In the genomic region with DNA sequence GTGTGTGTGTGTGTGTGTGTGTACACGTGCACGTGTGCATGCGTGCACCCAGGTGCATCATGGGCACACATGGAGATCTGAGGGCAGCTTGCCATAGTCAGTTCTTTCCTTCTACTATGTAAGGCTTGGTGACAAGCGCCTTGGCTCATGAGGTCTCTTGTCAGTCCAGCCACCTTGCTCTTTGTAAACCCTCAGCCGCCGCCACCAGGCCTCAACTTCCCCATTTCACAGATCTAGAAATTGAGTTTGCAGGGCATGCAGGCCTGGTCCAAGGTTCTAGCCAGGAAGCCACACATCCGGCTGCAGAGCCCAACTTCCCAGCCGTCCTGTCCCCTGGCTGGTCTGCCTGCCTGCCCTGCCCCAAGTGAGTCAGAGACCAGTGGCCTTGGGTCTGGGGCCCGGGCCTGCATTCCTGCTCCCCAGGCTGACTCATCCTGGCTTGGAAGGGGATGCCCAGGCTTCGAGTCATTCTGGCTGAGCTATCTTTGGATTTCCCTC, we compare ENCODE assay signal across 11 mouse cellular contexts. TPM values are rescaled to one million over a fixed set of nuclear protein-coding genes. Genes with fewer than 3 reads are reported as not detected.
DNase-seq lines count a peak whose midpoint lies in the region; ATAC-seq lines count a peak whose summit lies in the region.
"Had no signal": no experiment of that assay in that cellular context is flagged by ENCODE, and none has a peak within 500 bp of the region (broad histone marks: within the 10 kb centered on the region; RNA-seq: fewer than 3 reads in every experiment).

No protein-coding gene starts in this region.

- H3K27me3 ChIP-seq in midbrain, embryonic 14.5 days (ENCODE audit: control insufficient read depth, insufficient read depth, low read length), result no peaks in the 10 kb centered on the region

- H3K79me2 ChIP-seq in macrophage (ENCODE audit: inconsistent target), result peaks cover 65% of the 10 kb centered on the region

- H3K27ac ChIP-seq in macrophage, result peak overlapping the region; percentile 98
- no peak overlapping the region for H3K27ac ChIP-seq in midbrain, embryonic 14.5 days (replicated peaks; ENCODE audit: low read depth, low read length)
- H3K27ac ChIP-seq: midbrain, embryonic 12.5 days had no signal

- H3K9me3 ChIP-seq in midbrain, embryonic 14.5 days (ENCODE audit: control insufficient read depth, low read length), result no peaks in the 10 kb centered on the region
- H3K9me3 ChIP-seq: midbrain, embryonic 12.5 days had no signal

- ATAC-seq in midbrain, embryonic 14.5 days (ENCODE audit: low FRiP score, low TSS enrichment), result no peak

- no peak overlapping the region for H3K4me3 ChIP-seq in macrophage (ENCODE audit: inconsistent target)
- no peak overlapping the region for H3K4me3 ChIP-seq in midbrain, embryonic 14.5 days (replicated peaks; ENCODE audit: low read depth, low read length)
- H3K4me3 ChIP-seq: midbrain, embryonic 12.5 days had no signal

- peak; percentile 34 for DNase-seq in lung, postnatal 36 days
- DNase-seq in lung, postnatal 14 days, result no peak
- peak; percentile 53 to 73 for DNase-seq in adrenal gland, adult 18-20 months (ENCODE audit: low spot score in 2 of 2)
- peak; percentile 68 for DNase-seq in gastrocnemius, postnatal 25 days
- no peak for DNase-seq in frontal cortex, postnatal 10 days (ENCODE audit: low spot score in 2 of 2)
- DNase-seq in midbrain, embryonic 14.5 days, result no peak
- DNase-seq in left cerebral cortex, postnatal 10 days (ENCODE audit: extremely low spot score in 1 of 2, low spot score in 2 of 2), result no peak

- H3K36me3 ChIP-seq in macrophage (ENCODE audit: inconsistent target), result peaks cover 5% of the 10 kb centered on the region; the same call in 1 of the 2 replicates
- H3K36me3 ChIP-seq in midbrain, embryonic 14.5 days (ENCODE audit: control insufficient read depth, insufficient read depth, low read length), result no peaks in the 10 kb centered on the region
- H3K36me3 ChIP-seq: midbrain, embryonic 12.5 days had no signal

- H3K4me2 ChIP-seq in midbrain, embryonic 14.5 days (ENCODE audit: low read length), result no peak overlapping the region
- H3K4me2 ChIP-seq: midbrain, embryonic 12.5 days had no signal

- intact Hi-C loops in left cerebral cortex, postnatal 10 days (cut with DNase I), result no loop called here

- 0% methylated on average over 9 of the region's 10 CpGs for WGBS in macrophage (ENCODE audit: missing documents)
- WGBS in midbrain, embryonic 14.5 days, result 83% methylated on average over 10 of the region's 10 CpGs

- H3K9ac ChIP-seq in midbrain, embryonic 14.5 days (replicated peaks; ENCODE audit: low read length), result no peak overlapping the region
- H3K9ac ChIP-seq: midbrain, embryonic 12.5 days had no signal

- H3K4me1 ChIP-seq in midbrain, embryonic 14.5 days (ENCODE audit: control insufficient read depth, insufficient read depth, low read length), result no peaks in the 10 kb centered on the region
- H3K4me1 ChIP-seq: midbrain, embryonic 12.5 days had no signal

RNA-seq across cellular contexts. Expression of gene Smg9, which starts 12.3 kb away (rescaled TPM):
- total RNA-seq in adrenal gland, adult 18-20 months (2021), result 10 to 100 TPM; 17.7 to 20.1 TPM
- total RNA-seq in gastrocnemius, postnatal 25 days (2021), result 10 to 100 TPM in 1 of 2 experiments, 1 to 10 TPM in 1; 8.2 to 11.0 TPM
- 100 to 1,000 TPM; 127 to 223 (median 160) TPM for total RNA-seq in macrophage (2018; cell fraction: chromatin; rRNA removed)
- total RNA-seq in macrophage (2018; cell fraction: cytosol; rRNA removed), result 10 to 100 TPM; 15.4 to 41.1 (median 24.8) TPM
- 100 to 1,000 TPM in 11 of 26 experiments, 10 to 100 TPM in 15; 59.9 to 137 (median 93.6) TPM for total RNA-seq in macrophage (2018; cell fraction: nucleus; rRNA removed)
- 19.7 to 29.3 TPM (median 20.3 TPM) in 3 replicates for polyA plus RNA-seq in macrophage (2018)
- polyA plus RNA-seq in midbrain, embryonic 14.5 days (2014; fragmentation: Nextera tagmentation; extraction: Ambion mirVana), result 32.9 and 33.3 TPM in 2 replicates
- 10 to 100 TPM; 34.1 to 39.1 TPM for total RNA-seq in left cerebral cortex, postnatal 10 days (2021)

RNA-seq across cellular contexts. Expression of gene Kcnn4, which starts 17.0 kb away (rescaled TPM):
- 1 to 10 TPM in 1 of 2 experiments, under 1 TPM in 1; 0.60 to 1.5 TPM for total RNA-seq in adrenal gland, adult 18-20 months (2021)
- total RNA-seq in gastrocnemius, postnatal 25 days (2021), result under 1 TPM; 0.13 to 0.70 TPM
- total RNA-seq in macrophage (2018; cell fraction: chromatin; rRNA removed), result 100 to 1,000 TPM in 4 of 26 experiments, 10 to 100 TPM in 21, 1 to 10 TPM in 1; 5.6 to 198 (median 45.1) TPM
- 10 to 100 TPM; 16.1 to 69.7 (median 46.9) TPM for total RNA-seq in macrophage (2018; cell fraction: cytosol; rRNA removed)
- total RNA-seq in macrophage (2018; cell fraction: nucleus; rRNA removed), result 100 to 1,000 TPM in 8 of 26 experiments, 10 to 100 TPM in 18; 15.3 to 160 (median 78.6) TPM
- 11.1 to 85.5 TPM (median 12.1 TPM) in 3 replicates for polyA plus RNA-seq in macrophage (2018)
- 0.43 and 0.45 TPM in 2 replicates for polyA plus RNA-seq in midbrain, embryonic 14.5 days (2014; fragmentation: Nextera tagmentation; extraction: Ambion mirVana)
- under 1 TPM; 0.17 to 0.41 TPM for total RNA-seq in left cerebral cortex, postnatal 10 days (2021)

RNA-seq across cellular contexts. Expression of gene Lypd5, which starts 38.1 kb away (rescaled TPM):
- total RNA-seq in adrenal gland, adult 18-20 months (2021), result not detected
- total RNA-seq in gastrocnemius, postnatal 25 days (2021), result not detected
- total RNA-seq in macrophage (2018; cell fraction: chromatin; rRNA removed), result not detected
- not detected for total RNA-seq in macrophage (2018; cell fraction: cytosol; rRNA removed)
- not detected for total RNA-seq in macrophage (2018; cell fraction: nucleus; rRNA removed)
- not detected in 3 replicates for polyA plus RNA-seq in macrophage (2018)
- polyA plus RNA-seq in midbrain, embryonic 14.5 days (2014; fragmentation: Nextera tagmentation; extraction: Ambion mirVana), result not detected in 2 replicates
- under 1 TPM in 1 of 2 experiments, not detected in 1; 0.15 TPM for total RNA-seq in left cerebral cortex, postnatal 10 days (2021)
- total RNA-seq: ES-E14 had no signal
- polyA plus RNA-seq: embryonic facial prominence, embryonic 11.5 days; midbrain, embryonic 12.5 days had no signal

RNA-seq across cellular contexts. Expression of gene Tescl, which starts 53.4 kb away (rescaled TPM):
- total RNA-seq in adrenal gland, adult 18-20 months (2021), result 1 to 10 TPM in 1 of 2 experiments, under 1 TPM in 1; 0.73 to 1.3 TPM
- not detected for total RNA-seq in gastrocnemius, postnatal 25 days (2021)
- total RNA-seq in macrophage (2018; cell fraction: chromatin; rRNA removed), result not detected
- total RNA-seq in macrophage (2018; cell fraction: cytosol; rRNA removed), result under 1 TPM in 1 of 26 experiments, not detected in 25; 0.17 TPM
- not detected for total RNA-seq in macrophage (2018; cell fraction: nucleus; rRNA removed)
- polyA plus RNA-seq in macrophage (2018), result not detected in 3 replicates
- polyA plus RNA-seq in midbrain, embryonic 14.5 days (2014; fragmentation: Nextera tagmentation; extraction: Ambion mirVana), result not detected in 2 replicates
- not detected for total RNA-seq in left cerebral cortex, postnatal 10 days (2021)
- polyA plus RNA-seq: embryonic facial prominence, embryonic 11.5 days; midbrain, embryonic 12.5 days had no signal

Comparison
In these comparisons a context has a peak if more than half of its experiments do, and no peak if none do; other contexts are left out.
1. DNase-seq: peak in lung, postnatal 36 days (single experiment), adrenal gland, adult 18-20 months (2 of 2) and gastrocnemius, postnatal 25 days (single experiment); none in lung, postnatal 14 days (single experiment), frontal cortex, postnatal 10 days (0 of 2), midbrain, embryonic 14.5 days (single experiment) and left cerebral cortex, postnatal 10 days (0 of 2).